Mouse (Mus musculus) v-Abl transformed pro-B cells (cell line): ENCODE results near the gene Ttc28.

Source experiments
- in situ Hi-C, 2 experiments: fragments of 400-800 bp; cut with MboI; formaldehyde crosslinking; loops; one replicate each; pipeline ENCODE4 v1.15.1; 2025; ENCODE audit not compliant: unreplicated experiment in 2 of 2

Gene Ttc28

GRCm38 (mm10) chr5:111186600-111186999, 307.0 kb downstream of the Ttc28 start:
- in situ Hi-C loops = no loop called here

- in situ Hi-C loops = no loop called here
These were observed 312.4 kb downstream of the Ttc28 start for GRCm38 (mm10) chr5:111191972-111192371.

- in situ Hi-C loops = no loop called here
These were observed 315.2 kb downstream of the Ttc28 start for GRCm38 (mm10) chr5:111194829-111195228.

- in situ Hi-C loops = no loop called here
These were observed 316.2 kb downstream of the Ttc28 start for GRCm38 (mm10) chr5:111195488-111196485.

- in situ Hi-C loops = no loop called here
These were observed 318.1 kb downstream of the Ttc28 start for GRCm38 (mm10) chr5:111197727-111198126.

GRCm38 (mm10) chr5:111200167-111200840, 320.7 kb downstream of the Ttc28 start:
- in situ Hi-C loops = no loop called here

GRCm38 (mm10) chr5:111200915-111201610, 321.5 kb downstream of the Ttc28 start:
- in situ Hi-C loops = no loop called here

GRCm38 (mm10) chr5:111204221-111204620, 324.6 kb downstream of the Ttc28 start:
- in situ Hi-C loops = no loop called here

- in situ Hi-C loops = no loop called here
These were observed 325.5 kb downstream of the Ttc28 start for GRCm38 (mm10) chr5:111204976-111205586.

- in situ Hi-C loops = no loop called here
These were observed 326.2 kb downstream of the Ttc28 start for GRCm38 (mm10) chr5:111205817-111206216.

GRCm38 (mm10) chr5:111207924-111208659, 328.5 kb downstream of the Ttc28 start:
- in situ Hi-C loops = no loop called here

GRCm38 (mm10) chr5:111208660-111208969, 329.0 kb downstream of the Ttc28 start:
- in situ Hi-C loops = no loop called here

GRCm38 (mm10) chr5:111213935-111214450, 334.4 kb downstream of the Ttc28 start:
- in situ Hi-C loops = no loop called here

- in situ Hi-C loops = no loop called here
These were observed 335.3 kb downstream of the Ttc28 start for GRCm38 (mm10) chr5:111214890-111215289.

- in situ Hi-C loops = no loop called here
These were observed 336.1 kb downstream of the Ttc28 start for GRCm38 (mm10) chr5:111215722-111216121.

GRCm38 (mm10) chr5:111216166-111216565, 336.6 kb downstream of the Ttc28 start:
- in situ Hi-C loops = no loop called here

- in situ Hi-C loops = no loop called here
These were observed 338.0 kb downstream of the Ttc28 start for GRCm38 (mm10) chr5:111217447-111218110.

GRCm38 (mm10) chr5:111218111-111218891, 338.7 kb downstream of the Ttc28 start:
- in situ Hi-C loops = no loop called here

GRCm38 (mm10) chr5:111218998-111219397, 339.4 kb downstream of the Ttc28 start:
- in situ Hi-C loops = no loop called here
